Mouse (Mus musculus) hindbrain, postnatal 0 days (tissue): ENCODE data around the gene Slc25a47. TPM values are rescaled to one million over a fixed set of nuclear protein-coding genes. Genes with fewer than 3 reads are reported as not detected.

ENCODE experiments used
- ATAC-seq: fragments of 200-750 bp; cut with Nextera tagmentation; 2 replicates; pipeline ENCODE4 v1.8.0; 2017; ENCODE audit warnings: mild to moderate bottlenecking, moderate TSS enrichment, moderate library complexity
- DNase-seq: peaks from one replicate; pipeline ENCODE4 v3.0.0-alpha.2; 2015; ENCODE audit warnings: low spot score
- H3K27ac ChIP-seq: fragments of 300-500 bp; sonication (generic); 2 replicates; pipeline ENCODE4 v1.5.1; 2014; ENCODE audit warnings: mild to moderate bottlenecking
- H3K27me3 ChIP-seq: fragments of 300-500 bp; sonication (generic); 2 replicates; pipeline ENCODE4 v1.6.1; 2014; ENCODE audit warnings: low read length, mixed read lengths; ENCODE audit not compliant: insufficient read depth
- H3K36me3 ChIP-seq: fragments of 300-500 bp; sonication (generic); 2 replicates; pipeline ENCODE4 v1.6.1; 2014; ENCODE audit warnings: low read length, mixed read lengths; ENCODE audit not compliant: insufficient read depth
- H3K4me1 ChIP-seq: fragments of 300-500 bp; sonication (generic); 2 replicates; pipeline ENCODE4 v1.6.1; 2014; ENCODE audit warnings: antibody characterized with exemption, low read length, mixed read lengths; ENCODE audit not compliant: insufficient read depth
- H3K4me2 ChIP-seq: fragments of 300-500 bp; sonication (generic); 2 replicates; pipeline ENCODE4 v1.6.1; 2014; ENCODE audit warnings: low read depth, mild to moderate bottlenecking, low read length, moderate library complexity, mixed read lengths
- H3K4me3 ChIP-seq: fragments of 300-500 bp; sonication (generic); 2 replicates; pipeline ENCODE4 v1.5.1; 2014; ENCODE audit warnings: low read length
- H3K9ac ChIP-seq: fragments of 300-500 bp; sonication (generic); replicated peaks from 2 replicates; pipeline ENCODE4 v1.6.1; 2014; ENCODE audit warnings: mild to moderate bottlenecking, low read length, moderate library complexity, mixed read lengths
- H3K9me3 ChIP-seq: fragments of 300-500 bp; sonication (generic); 2 replicates; pipeline ENCODE4 v1.6.1; 2016; ENCODE audit warnings: low read length, mixed read lengths
- CTCF ChIP-seq: IDR thresholded peaks from 2 replicates; pipeline ENCODE4 v1.5.1; 2016; ENCODE audit warnings: antibody characterized with exemption, control low read depth, low read depth
- WGBS: fragments of 180-500 bp; shearing (Covaris S2); extraction: QIAGEN DNeasy Blood & Tissue Kit; methylation state at CpG from one replicate; pipeline ENCODE4 v1.1.7; 2014; 5-methylcytosine and 5-hydroxymethylcytosine counted together
- polyA plus RNA-seq: library from polyadenylated mRNA; unstranded; fragments of >200 nt; fragmentation: Nextera tagmentation; extraction: Ambion mirVana; gene quantifications from 2 replicates; pipeline ENCODE4 v1.2.1, GENCODE M21; 2015
- total RNA-seq: library from RNA; depleted of rRNA; stranded (reverse); fragments of >200 nt; gene quantifications from 2 replicates; pipeline ENCODE4 v1.2.3, GENCODE M21; 2014

The Slc25a47 gene
- total and polyA plus RNA-seq, 2 experiments from 2014 or later = 6.7 to 13.7 TPM

- DNase-seq (no peak), ATAC-seq (no peak)
- Histone ChIP-seq H3K4me2 (no peak overlapping the region), H3K9ac (no peak overlapping the region), H3K27me3 (no peaks in the 10 kb centered on the region), H3K27ac (no peak overlapping the region), H3K36me3 (no peaks in the 10 kb centered on the region), H3K4me1 (peaks cover 44% of the 10 kb centered on the region), H3K9me3 (no peaks in the 10 kb centered on the region), H3K4me3 (no peak overlapping the region)
- 90% methylated on average over 3 of the region's 3 CpGs for WGBS
- TF ChIP-seq CTCF = no peak
Observed at GRCm38 (mm10) chr12:108833408-108833807, 2.4 kb upstream of the Slc25a47 start.

- no peak overlapping the region for H3K9ac ChIP-seq
- H3K36me3 ChIP-seq = no peaks in the 10 kb centered on the region
- peaks cover 44% of the 10 kb centered on the region for H3K4me1 ChIP-seq
- H3K27me3 ChIP-seq = no peaks in the 10 kb centered on the region
- H3K4me3 ChIP-seq = peak overlapping the region; percentile 60
- no peaks in the 10 kb centered on the region for H3K9me3 ChIP-seq
- TF ChIP-seq CTCF = no peak
- ATAC-seq (no peak), DNase-seq (no peak)
- WGBS = 84% methylated on average over 3 of the region's 3 CpGs
- H3K4me2 ChIP-seq = peak overlapping the region; percentile 84
- H3K27ac ChIP-seq = no peak overlapping the region
Observed at GRCm38 (mm10) chr12:108834337-108834736, 1.5 kb upstream of the Slc25a47 start.

- Histone ChIP-seq H3K27ac (peak overlapping the region; percentile 74; the same call in 1 of the 2 replicates), H3K27me3 (no peaks in the 10 kb centered on the region), H3K36me3 (no peaks in the 10 kb centered on the region), H3K4me3 (peak overlapping the region; percentile 60), H3K4me2 (peak overlapping the region; percentile 84), H3K4me1 (peaks cover 44% of the 10 kb centered on the region), H3K9me3 (no peaks in the 10 kb centered on the region), H3K9ac (peak overlapping the region; percentile 73)
- ATAC-seq (no peak), DNase-seq (no peak)
- no peak for TF ChIP-seq CTCF
- 46% methylated on average over 5 of the region's 5 CpGs for WGBS
Observed at GRCm38 (mm10) chr12:108834786-108835185, 1.1 kb upstream of the Slc25a47 start.

- Histone ChIP-seq H3K4me1 (peaks cover 44% of the 10 kb centered on the region), H3K4me2 (peak overlapping the region; percentile 84), H3K36me3 (no peaks in the 10 kb centered on the region), H3K27ac (peak overlapping the region; percentile 74; the same call in 1 of the 2 replicates), H3K4me3 (peak overlapping the region; percentile 60), H3K9me3 (no peaks in the 10 kb centered on the region), H3K9ac (peak overlapping the region; percentile 73), H3K27me3 (no peaks in the 10 kb centered on the region)
- TF ChIP-seq CTCF = no peak
- 2% methylated on average over 51 of the region's 51 CpGs for WGBS
- peak; percentile 36 for ATAC-seq
- DNase-seq = peak; percentile 23
Observed at GRCm38 (mm10) chr12:108835208-108835839, 522 bp upstream of the Slc25a47 start.

- no peak for DNase-seq
- Histone ChIP-seq H3K9ac (peak overlapping the region; percentile 56), H3K4me2 (peak overlapping the region; percentile 84), H3K4me1 (peaks cover 44% of the 10 kb centered on the region), H3K9me3 (no peaks in the 10 kb centered on the region), H3K27ac (peak overlapping the region; percentile 74; the same call in 1 of the 2 replicates), H3K36me3 (peaks cover 4% of the 10 kb centered on the region; the same call in 1 of the 2 replicates), H3K27me3 (no peaks in the 10 kb centered on the region), H3K4me3 (peak overlapping the region; percentile 60)
- ATAC-seq = no peak
- no peak for TF ChIP-seq CTCF
- 58% methylated on average over 7 of the region's 7 CpGs for WGBS
Observed at GRCm38 (mm10) chr12:108836722-108837121, 876 bp downstream of the Slc25a47 start.

- no peak for ATAC-seq
- peaks cover 15% of the 10 kb centered on the region for H3K4me1 ChIP-seq
- H3K9me3 ChIP-seq = no peaks in the 10 kb centered on the region
- H3K4me2 ChIP-seq = no peak overlapping the region
- H3K9ac ChIP-seq = no peak overlapping the region
- H3K36me3 ChIP-seq = peaks cover 4% of the 10 kb centered on the region; the same call in 1 of the 2 replicates
- 85% methylated on average over 6 of the region's 6 CpGs for WGBS
- DNase-seq = no peak
- H3K27ac ChIP-seq = no peak overlapping the region
- no peaks in the 10 kb centered on the region for H3K27me3 ChIP-seq
- TF ChIP-seq CTCF = no peak
- H3K4me3 ChIP-seq = no peak overlapping the region
Observed at GRCm38 (mm10) chr12:108841181-108841580, 5.3 kb downstream of the Slc25a47 start.

GRCm38 (mm10) chr12:108842663-108843062 lies 6.8 kb downstream of the Slc25a47 start:
- no peak for DNase-seq
- H3K4me2 ChIP-seq = no peak overlapping the region
- H3K9ac ChIP-seq = no peak overlapping the region
- no peak for TF ChIP-seq CTCF
- no peak overlapping the region for H3K27ac ChIP-seq
- H3K36me3 ChIP-seq = peaks cover 4% of the 10 kb centered on the region; the same call in 1 of the 2 replicates
- peaks cover 6% of the 10 kb centered on the region for H3K4me1 ChIP-seq
- no peak overlapping the region for H3K4me3 ChIP-seq
- no peaks in the 10 kb centered on the region for H3K9me3 ChIP-seq
- 80% methylated on average over 7 of the region's 7 CpGs for WGBS
- no peak for ATAC-seq
- H3K27me3 ChIP-seq = no peaks in the 10 kb centered on the region
